Mouse (Mus musculus): ENCODE data around the gene Camkk1. TPM values are rescaled to one million over a fixed set of nuclear protein-coding genes. Genes with fewer than 3 reads are reported as not detected.

Camkk1 gene
- 30.9 and 34.7 TPM in 2 replicates for polyA plus RNA-seq (2015; fragmentation: Nextera tagmentation; extraction: Ambion mirVana)

- Histone ChIP-seq H3K4me3 (replicated peaks) (peak within 1 kb of the TSS; percentile 72), H3K27ac (replicated peaks) (peak within 1 kb of the TSS; percentile 75), H3K36me3 (no peaks in the 10 kb centered on the region), H3K9ac (replicated peaks) (peak within 1 kb of the TSS; percentile 75), H3K4me1 (peaks cover 43% of the 10 kb centered on the region), H3K4me2 (peak within 1 kb of the TSS; percentile 71), H3K27me3 (replicated peaks) (no peaks in the 10 kb centered on the region), H3K9me3 (replicated peaks) (no peaks in the 10 kb centered on the region)
- peak; percentile 95 for ATAC-seq (ENCODE audit: low FRiP score)
- WGBS, result under 1% methylated on average over 52 of the region's 57 CpGs
Measured at GRCm38 (mm10) chr11:73018471-73019146, at the start of gene Camkk1. Gene Camkk1 (plus strand): TSS chr11:73019008.

GRCm38 (mm10) chr11:72974995-72975503 lies 43.8 kb upstream of the Camkk1 start:
- Histone ChIP-seq H3K27ac (replicated peaks) (no peak overlapping the region), H3K4me1 (no peaks in the 10 kb centered on the region), H3K4me3 (replicated peaks) (no peak overlapping the region), H3K27me3 (replicated peaks) (no peaks in the 10 kb centered on the region), H3K36me3 (no peaks in the 10 kb centered on the region), H3K4me2 (no peak overlapping the region), H3K9me3 (replicated peaks) (no peaks in the 10 kb centered on the region), H3K9ac (replicated peaks) (no peak overlapping the region)
- 88% methylated on average over 13 of the region's 13 CpGs for WGBS
- no peak for ATAC-seq (ENCODE audit: low FRiP score)

- no peak overlapping the region for H3K4me2 ChIP-seq
- WGBS, result 85% methylated on average over 9 of the region's 9 CpGs
Measured at GRCm38 (mm10) chr11:72982516-72982915, 36.3 kb upstream of the Camkk1 start.

GRCm38 (mm10) chr11:72983283-72983682 lies 35.5 kb upstream of the Camkk1 start:
- Histone ChIP-seq H3K4me1 (no peaks in the 10 kb centered on the region), H3K27ac (replicated peaks) (no peak overlapping the region), H3K4me2 (no peak overlapping the region), H3K9ac (replicated peaks) (no peak overlapping the region), H3K36me3 (no peaks in the 10 kb centered on the region), H3K4me3 (replicated peaks) (no peak overlapping the region), H3K9me3 (replicated peaks) (no peaks in the 10 kb centered on the region), H3K27me3 (replicated peaks) (no peaks in the 10 kb centered on the region)
- ATAC-seq (ENCODE audit: low FRiP score), result no peak
- 47% methylated on average over 5 of the region's 5 CpGs for WGBS

More at GRCm38 (mm10) chr11:72982516-72982915, 36.3 kb upstream of the Camkk1 start:
- Histone ChIP-seq H3K9me3 (replicated peaks) (no peaks in the 10 kb centered on the region), H3K4me3 (replicated peaks) (no peak overlapping the region), H3K9ac (replicated peaks) (no peak overlapping the region), H3K36me3 (no peaks in the 10 kb centered on the region), H3K27ac (replicated peaks) (no peak overlapping the region), H3K27me3 (replicated peaks) (no peaks in the 10 kb centered on the region), H3K4me1 (no peaks in the 10 kb centered on the region)
- ATAC-seq (ENCODE audit: low FRiP score), result no peak

- WGBS, result 80% methylated on average over 5 of the region's 5 CpGs
Measured at GRCm38 (mm10) chr11:72986745-72987144, 32.1 kb upstream of the Camkk1 start.

GRCm38 (mm10) chr11:72987234-72987633 lies 31.6 kb upstream of the Camkk1 start:
- no peaks in the 10 kb centered on the region for H3K27me3 ChIP-seq (replicated peaks)
- WGBS, result 72% methylated on average over 5 of the region's 5 CpGs
- no peak overlapping the region for H3K4me2 ChIP-seq
- H3K4me1 ChIP-seq, result no peaks in the 10 kb centered on the region
- H3K9me3 ChIP-seq (replicated peaks), result no peaks in the 10 kb centered on the region
- no peak overlapping the region for H3K9ac ChIP-seq (replicated peaks)
- H3K27ac ChIP-seq (replicated peaks), result no peak overlapping the region
- ATAC-seq (ENCODE audit: low FRiP score), result no peak
- no peaks in the 10 kb centered on the region for H3K36me3 ChIP-seq
- H3K4me3 ChIP-seq (replicated peaks), result no peak overlapping the region

More at GRCm38 (mm10) chr11:72986745-72987144, 32.1 kb upstream of the Camkk1 start:
- no peak overlapping the region for H3K27ac ChIP-seq (replicated peaks)
- no peak overlapping the region for H3K9ac ChIP-seq (replicated peaks)
- no peaks in the 10 kb centered on the region for H3K27me3 ChIP-seq (replicated peaks)
- ATAC-seq (ENCODE audit: low FRiP score), result no peak
- H3K36me3 ChIP-seq, result no peaks in the 10 kb centered on the region
- no peak overlapping the region for H3K4me3 ChIP-seq (replicated peaks)
- H3K4me2 ChIP-seq, result no peak overlapping the region
- no peaks in the 10 kb centered on the region for H3K9me3 ChIP-seq (replicated peaks)
- no peaks in the 10 kb centered on the region for H3K4me1 ChIP-seq

GRCm38 (mm10) chr11:72987807-72988206 lies 31.0 kb upstream of the Camkk1 start:
- Histone ChIP-seq H3K4me2 (no peak overlapping the region), H3K9ac (replicated peaks) (no peak overlapping the region), H3K4me1 (no peaks in the 10 kb centered on the region), H3K36me3 (no peaks in the 10 kb centered on the region), H3K9me3 (replicated peaks) (no peaks in the 10 kb centered on the region), H3K27ac (replicated peaks) (no peak overlapping the region), H3K27me3 (replicated peaks) (no peaks in the 10 kb centered on the region), H3K4me3 (replicated peaks) (no peak overlapping the region)
- WGBS, result 81% methylated on average over 5 of the region's 5 CpGs
- no peak for ATAC-seq (ENCODE audit: low FRiP score)

GRCm38 (mm10) chr11:72989044-72989443 lies 29.8 kb upstream of the Camkk1 start:
- Histone ChIP-seq H3K36me3 (no peaks in the 10 kb centered on the region), H3K9me3 (replicated peaks) (no peaks in the 10 kb centered on the region), H3K4me3 (replicated peaks) (no peak overlapping the region), H3K27ac (replicated peaks) (no peak overlapping the region), H3K9ac (replicated peaks) (no peak overlapping the region), H3K4me2 (no peak overlapping the region), H3K4me1 (no peaks in the 10 kb centered on the region), H3K27me3 (replicated peaks) (no peaks in the 10 kb centered on the region)
- ATAC-seq (ENCODE audit: low FRiP score), result no peak
- WGBS, result 89% methylated on average over 6 of the region's 6 CpGs

- no peak overlapping the region for H3K9ac ChIP-seq (replicated peaks)
- no peaks in the 10 kb centered on the region for H3K9me3 ChIP-seq (replicated peaks)
- H3K36me3 ChIP-seq, result no peaks in the 10 kb centered on the region
- no peak overlapping the region for H3K4me2 ChIP-seq
- H3K27me3 ChIP-seq (replicated peaks), result no peaks in the 10 kb centered on the region
- no peak for ATAC-seq (ENCODE audit: low FRiP score)
- H3K4me3 ChIP-seq (replicated peaks), result no peak overlapping the region
- H3K27ac ChIP-seq (replicated peaks), result no peak overlapping the region
- 81% methylated on average over 9 of the region's 9 CpGs for WGBS
- no peaks in the 10 kb centered on the region for H3K4me1 ChIP-seq
Measured at GRCm38 (mm10) chr11:72990688-72991087, 28.1 kb upstream of the Camkk1 start.

GRCm38 (mm10) chr11:72991961-72992360 lies 26.8 kb upstream of the Camkk1 start:
- no peak for ATAC-seq (ENCODE audit: low FRiP score)
- H3K27me3 ChIP-seq (replicated peaks), result no peaks in the 10 kb centered on the region
- H3K4me1 ChIP-seq, result no peaks in the 10 kb centered on the region
- H3K4me2 ChIP-seq, result no peak overlapping the region
- no peak overlapping the region for H3K27ac ChIP-seq (replicated peaks)
- H3K4me3 ChIP-seq (replicated peaks), result no peak overlapping the region
- no peak overlapping the region for H3K9ac ChIP-seq (replicated peaks)
- H3K36me3 ChIP-seq, result no peaks in the 10 kb centered on the region
- no peaks in the 10 kb centered on the region for H3K9me3 ChIP-seq (replicated peaks)
- WGBS, result 78% methylated on average over 9 of the region's 9 CpGs

GRCm38 (mm10) chr11:72996346-72996745 lies 22.5 kb upstream of the Camkk1 start:
- no peaks in the 10 kb centered on the region for H3K9me3 ChIP-seq (replicated peaks)
- H3K27me3 ChIP-seq (replicated peaks), result no peaks in the 10 kb centered on the region
- H3K4me2 ChIP-seq, result no peak overlapping the region
- no peak overlapping the region for H3K27ac ChIP-seq (replicated peaks)
- no peak overlapping the region for H3K9ac ChIP-seq (replicated peaks)
- H3K4me3 ChIP-seq (replicated peaks), result no peak overlapping the region
- no peak for ATAC-seq (ENCODE audit: low FRiP score)
- H3K4me1 ChIP-seq, result no peaks in the 10 kb centered on the region
- 82% methylated on average over 6 of the region's 6 CpGs for WGBS
- no peaks in the 10 kb centered on the region for H3K36me3 ChIP-seq

- no peaks in the 10 kb centered on the region for H3K9me3 ChIP-seq (replicated peaks)
- no peak overlapping the region for H3K4me2 ChIP-seq
- H3K27ac ChIP-seq (replicated peaks), result no peak overlapping the region
- WGBS, result 96% methylated on average over 2 of the region's 2 CpGs
- H3K9ac ChIP-seq (replicated peaks), result no peak overlapping the region
- H3K4me3 ChIP-seq (replicated peaks), result no peak overlapping the region
- no peak for ATAC-seq (ENCODE audit: low FRiP score)
- no peaks in the 10 kb centered on the region for H3K36me3 ChIP-seq
- H3K27me3 ChIP-seq (replicated peaks), result 0 out of 2 replicates have a peak, but pooled peaks cover 2% of the 10 kb centered on the region
- H3K4me1 ChIP-seq, result no peaks in the 10 kb centered on the region
Measured at GRCm38 (mm10) chr11:72996781-72997180, 22.0 kb upstream of the Camkk1 start.

Data from neural tube, embryonic 15.5 days (tissue).